Mouse (Mus musculus): ENCODE measurements at regions not wholly inside any gene's neighbourhood (a gene's known extent, or its start where the extent isn't known, plus 50 kb on each side); places are given as distances from the start of the nearest gene placed in this dataset.
"Not testable (repeated sequence)": the region's sequence is repeated elsewhere in the genome, so short reads cannot be mapped to it uniquely, and the experiment has no call there.

DNA sequence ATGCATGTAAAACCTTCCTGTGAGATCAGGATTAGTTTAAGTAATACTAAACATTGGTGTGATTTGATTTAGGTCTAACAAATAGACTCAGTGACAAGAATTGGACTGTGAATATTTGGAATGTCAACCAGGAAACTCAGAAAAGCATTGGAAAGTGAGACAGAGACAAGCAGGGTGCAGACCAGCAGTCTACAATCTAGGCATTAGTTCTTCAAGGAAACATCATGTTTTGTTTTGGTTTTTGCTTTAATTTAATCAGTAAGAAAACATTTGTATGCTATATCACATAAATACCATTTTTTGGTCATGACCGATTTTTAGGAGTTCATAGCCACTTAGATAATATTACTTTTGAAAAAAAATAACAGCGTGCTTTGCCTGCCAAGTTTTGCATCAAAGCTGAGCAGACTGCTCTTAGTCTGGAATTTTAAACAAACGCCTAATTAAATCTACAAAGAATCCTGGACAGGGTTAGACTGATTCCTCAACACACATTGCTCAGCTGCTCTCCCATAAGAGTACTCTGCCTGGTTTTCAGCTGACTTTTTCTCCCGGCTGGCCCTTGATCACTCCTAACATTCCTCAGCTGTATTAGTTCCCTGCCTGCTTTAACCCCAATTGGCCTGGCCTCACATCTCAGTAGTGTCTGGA is 396.5 kb upstream of the Kcnh7 start:
- no peaks in the 10 kb centered on the region for H3K9me3 ChIP-seq (ENCODE audit: control insufficient read depth, low read length)
- H3K4me2 ChIP-seq (ENCODE audit: low read depth), result no peak overlapping the region
- no peak for DNase-seq (ENCODE audit: low spot score)
- 76% methylated on average over 4 of the region's 4 CpGs for WGBS
- no peaks in the 10 kb centered on the region for H3K36me3 ChIP-seq (ENCODE audit: control insufficient read depth, insufficient read depth, low read length)
- H3K27me3 ChIP-seq (ENCODE audit: control insufficient read depth, insufficient read depth, low read length), result no peaks in the 10 kb centered on the region
- H3K27ac ChIP-seq (ENCODE audit: low read depth, low read length), result no peak overlapping the region
- no peak for ATAC-seq (ENCODE audit: insufficient read depth, low FRiP score, low TSS enrichment)
- H3K4me3 ChIP-seq (ENCODE audit: low read depth, low read length), result no peak overlapping the region
- no peaks in the 10 kb centered on the region for H3K4me1 ChIP-seq (ENCODE audit: control insufficient read depth, insufficient read depth, low read length)
- no peak overlapping the region for H3K9ac ChIP-seq (ENCODE audit: low read length)

- no peak overlapping the region for H3K4me2 ChIP-seq (ENCODE audit: low read depth)
- no peaks in the 10 kb centered on the region for H3K27me3 ChIP-seq (ENCODE audit: control insufficient read depth, insufficient read depth, low read length)
- ATAC-seq (ENCODE audit: insufficient read depth, low FRiP score, low TSS enrichment) (no peak), DNase-seq (ENCODE audit: low spot score) (no peak)
- WGBS, result 69% methylated on average over 5 of the region's 5 CpGs
- H3K9me3 ChIP-seq (ENCODE audit: control insufficient read depth, low read length), result no peaks in the 10 kb centered on the region
- H3K4me1 ChIP-seq (ENCODE audit: control insufficient read depth, insufficient read depth, low read length), result no peaks in the 10 kb centered on the region
- H3K9ac ChIP-seq (ENCODE audit: low read length), result no peak overlapping the region
- no peak overlapping the region for H3K27ac ChIP-seq (ENCODE audit: low read depth, low read length)
- no peaks in the 10 kb centered on the region for H3K36me3 ChIP-seq (ENCODE audit: control insufficient read depth, insufficient read depth, low read length)
- H3K4me3 ChIP-seq (ENCODE audit: low read depth, low read length), result no peak overlapping the region
These were observed 391.1 kb upstream of the Kcnh7 start for GRCm38 (mm10) chr2:63575172-63575571.

- H3K4me3 ChIP-seq (ENCODE audit: low read depth, low read length), result no peak overlapping the region
- no peak overlapping the region for H3K9ac ChIP-seq (ENCODE audit: low read length)
- 42% methylated on average over 4 of the region's 4 CpGs for WGBS
- H3K4me1 ChIP-seq (ENCODE audit: control insufficient read depth, insufficient read depth, low read length), result no peaks in the 10 kb centered on the region
- no peaks in the 10 kb centered on the region for H3K9me3 ChIP-seq (ENCODE audit: control insufficient read depth, low read length)
- no peaks in the 10 kb centered on the region for H3K36me3 ChIP-seq (ENCODE audit: control insufficient read depth, insufficient read depth, low read length)
- ATAC-seq (ENCODE audit: insufficient read depth, low FRiP score, low TSS enrichment) (no peak; the same call in 1 of the 2 replicates), DNase-seq (ENCODE audit: low spot score) (no peak)
- H3K4me2 ChIP-seq (ENCODE audit: low read depth), result no peak overlapping the region
- H3K27me3 ChIP-seq (ENCODE audit: control insufficient read depth, insufficient read depth, low read length), result no peaks in the 10 kb centered on the region
- H3K27ac ChIP-seq (ENCODE audit: low read depth, low read length), result no peak overlapping the region
These were observed 390.1 kb upstream of the Kcnh7 start for GRCm38 (mm10) chr2:63574008-63574703.

- no peak overlapping the region for H3K4me2 ChIP-seq (ENCODE audit: low read depth)
- 41% methylated on average over 9 of the region's 9 CpGs for WGBS
- H3K9me3 ChIP-seq (ENCODE audit: control insufficient read depth, low read length), result no peaks in the 10 kb centered on the region
- no peaks in the 10 kb centered on the region for H3K4me1 ChIP-seq (ENCODE audit: control insufficient read depth, insufficient read depth, low read length)
- no peak for DNase-seq (ENCODE audit: low spot score)
- H3K4me3 ChIP-seq (ENCODE audit: low read depth, low read length), result no peak overlapping the region
- ATAC-seq (ENCODE audit: insufficient read depth, low FRiP score, low TSS enrichment), result no peak
- no peaks in the 10 kb centered on the region for H3K27me3 ChIP-seq (ENCODE audit: control insufficient read depth, insufficient read depth, low read length)
- H3K36me3 ChIP-seq (ENCODE audit: control insufficient read depth, insufficient read depth, low read length), result no peaks in the 10 kb centered on the region
- no peak overlapping the region for H3K9ac ChIP-seq (ENCODE audit: low read length)
- H3K27ac ChIP-seq (ENCODE audit: low read depth, low read length), result no peak overlapping the region
These were observed 389.1 kb upstream of the Kcnh7 start for GRCm38 (mm10) chr2:63573015-63573807.

DNA sequence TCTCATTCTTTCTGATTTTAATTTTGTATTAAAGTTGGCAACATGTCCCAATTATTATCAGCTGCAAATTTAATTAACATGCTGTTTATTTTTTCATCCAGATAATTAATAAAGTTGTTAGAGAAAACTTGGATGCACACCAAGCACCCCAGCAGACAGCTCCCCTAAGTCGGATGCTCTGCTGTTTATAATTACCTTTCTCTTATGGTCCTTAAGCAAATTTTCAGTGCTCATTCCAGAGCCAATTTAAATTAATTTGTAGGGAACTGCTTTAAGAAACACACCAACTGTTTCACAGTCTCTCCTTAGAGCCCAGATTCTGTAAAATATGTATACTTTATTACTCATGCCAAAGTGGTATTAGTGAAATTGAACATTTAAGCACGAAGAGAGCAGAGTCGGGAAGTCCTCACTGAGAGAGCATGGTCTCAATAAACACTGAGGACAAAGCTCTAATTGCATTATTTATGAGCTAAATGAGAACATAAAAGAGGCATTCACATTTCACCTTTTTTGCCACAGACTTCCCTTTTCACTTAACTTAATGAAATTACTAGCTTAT is 372.9 kb upstream of the Kcnh7 start:
- WGBS, result 67% methylated on average over 3 of the region's 3 CpGs
- no peak overlapping the region for H3K9ac ChIP-seq (ENCODE audit: low read length)

DNA sequence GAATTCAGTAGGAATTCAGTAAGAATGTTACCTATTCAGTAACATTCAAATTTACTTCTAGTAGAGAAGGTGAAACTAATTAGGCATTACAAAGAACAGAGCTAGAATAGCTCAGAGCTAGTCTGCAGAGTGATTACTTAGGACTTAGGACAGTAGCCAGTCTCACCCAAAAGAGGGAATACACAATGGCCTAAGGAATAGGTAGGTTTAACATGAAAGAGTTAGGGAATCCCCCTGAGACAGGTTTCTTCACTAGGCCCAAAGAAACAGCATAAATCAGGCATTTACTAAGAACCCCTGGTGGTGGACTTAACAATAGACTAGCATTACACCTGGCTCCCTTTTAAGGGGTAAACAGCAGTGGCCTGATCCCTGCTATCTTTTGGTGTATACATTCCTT is 357.7 kb upstream of the Kcnh7 start:
- H3K9ac ChIP-seq (ENCODE audit: low read length); ATAC-seq (ENCODE audit: insufficient read depth, low FRiP score, low TSS enrichment); H3K27me3 ChIP-seq (ENCODE audit: control insufficient read depth, insufficient read depth, low read length); H3K36me3 ChIP-seq (ENCODE audit: control insufficient read depth, insufficient read depth, low read length); H3K4me2 ChIP-seq (ENCODE audit: low read depth); H3K9me3 ChIP-seq (ENCODE audit: control insufficient read depth, low read length); DNase-seq (ENCODE audit: low spot score); H3K27ac ChIP-seq (ENCODE audit: low read depth, low read length); H3K4me1 ChIP-seq (ENCODE audit: control insufficient read depth, insufficient read depth, low read length); H3K4me3 ChIP-seq (ENCODE audit: low read depth, low read length): not testable (repeated sequence)

More for the DNA sequence above, 372.9 kb upstream of the Kcnh7 start:
- Histone ChIP-seq H3K4me3 (ENCODE audit: low read depth, low read length) (no peak overlapping the region), H3K27me3 (ENCODE audit: control insufficient read depth, insufficient read depth, low read length) (no peaks in the 10 kb centered on the region), H3K4me1 (ENCODE audit: control insufficient read depth, insufficient read depth, low read length) (no peaks in the 10 kb centered on the region), H3K27ac (ENCODE audit: low read depth, low read length) (no peak overlapping the region), H3K36me3 (ENCODE audit: control insufficient read depth, insufficient read depth, low read length) (no peaks in the 10 kb centered on the region), H3K9me3 (ENCODE audit: control insufficient read depth, low read length) (no peaks in the 10 kb centered on the region), H3K4me2 (ENCODE audit: low read depth) (no peak overlapping the region)
- DNase-seq (ENCODE audit: low spot score), result no peak
- ATAC-seq (ENCODE audit: insufficient read depth, low FRiP score, low TSS enrichment), result no peak

- Histone ChIP-seq H3K4me1 (ENCODE audit: control insufficient read depth, insufficient read depth, low read length) (no peaks in the 10 kb centered on the region), H3K27ac (ENCODE audit: low read depth, low read length) (no peak overlapping the region), H3K4me3 (ENCODE audit: low read depth, low read length) (no peak overlapping the region), H3K9me3 (ENCODE audit: control insufficient read depth, low read length) (no peaks in the 10 kb centered on the region), H3K4me2 (ENCODE audit: low read depth) (no peak overlapping the region), H3K36me3 (ENCODE audit: control insufficient read depth, insufficient read depth, low read length) (no peaks in the 10 kb centered on the region), H3K27me3 (ENCODE audit: control insufficient read depth, insufficient read depth, low read length) (no peaks in the 10 kb centered on the region), H3K9ac (ENCODE audit: low read length) (no peak overlapping the region)
- ATAC-seq (ENCODE audit: insufficient read depth, low FRiP score, low TSS enrichment) (no peak), DNase-seq (ENCODE audit: low spot score) (no peak)
- WGBS, result 91% methylated on average over 2 of the region's 2 CpGs
These were observed 334.4 kb upstream of the Kcnh7 start for GRCm38 (mm10) chr2:63518534-63518933.

DNA sequence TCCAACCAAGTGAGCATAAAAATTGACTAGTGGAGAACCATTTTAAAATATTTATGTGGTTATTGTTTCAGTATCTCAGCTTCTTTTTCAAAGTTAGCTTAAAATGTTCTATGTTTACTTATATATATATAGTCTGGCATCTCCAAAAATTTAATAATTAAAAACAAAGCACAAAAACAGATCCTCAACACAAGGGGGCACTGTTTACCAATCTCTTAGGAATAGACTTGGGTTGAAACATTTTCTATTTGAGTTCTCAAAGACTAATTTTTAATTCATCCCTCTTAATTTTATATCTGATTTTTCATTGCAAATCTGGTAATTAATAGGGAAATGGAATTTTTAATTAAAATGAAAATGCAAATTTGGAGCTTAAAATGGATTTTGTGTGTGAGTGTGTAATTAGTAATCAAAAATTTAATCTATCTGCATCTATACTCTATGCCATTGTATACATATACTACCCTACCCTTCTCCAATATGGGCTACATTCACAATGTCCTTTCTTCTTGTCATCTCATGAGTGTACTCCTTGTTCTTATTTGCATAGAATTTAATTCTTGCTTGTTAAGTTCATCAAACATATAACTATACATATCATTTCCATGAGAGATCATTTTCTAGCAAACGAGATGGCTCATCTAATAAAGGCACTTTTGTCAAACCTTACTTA is 329.6 kb upstream of the Kcnh7 start:
- 78% methylated on average over 1 of the region's 1 CpGs for WGBS

More for the DNA sequence above, 329.6 kb upstream of the Kcnh7 start:
- no peak overlapping the region for H3K4me2 ChIP-seq (ENCODE audit: low read depth)
- no peaks in the 10 kb centered on the region for H3K36me3 ChIP-seq (ENCODE audit: control insufficient read depth, insufficient read depth, low read length)
- no peaks in the 10 kb centered on the region for H3K4me1 ChIP-seq (ENCODE audit: control insufficient read depth, insufficient read depth, low read length)
- H3K27me3 ChIP-seq (ENCODE audit: control insufficient read depth, insufficient read depth, low read length), result no peaks in the 10 kb centered on the region
- DNase-seq (ENCODE audit: low spot score) (peak; percentile 14), ATAC-seq (ENCODE audit: insufficient read depth, low FRiP score, low TSS enrichment) (no peak)
- no peak overlapping the region for H3K4me3 ChIP-seq (ENCODE audit: low read depth, low read length)
- no peak overlapping the region for H3K9ac ChIP-seq (ENCODE audit: low read length)
- no peak overlapping the region for H3K27ac ChIP-seq (ENCODE audit: low read depth, low read length)
- H3K9me3 ChIP-seq (ENCODE audit: control insufficient read depth, low read length), result no peaks in the 10 kb centered on the region

All from neural tube, embryonic 11.5 days (tissue).